Mouse (Mus musculus) cortical plate, adult 2 months (tissue): ENCODE measurements around the gene Top2b.

Experiments used
- CTCF ChIP-seq: fragments of 200-500 bp; IDR thresholded peaks from 2 replicates; pipeline ENCODE4 v1.5.1; 2011; ENCODE audit warnings: mild to moderate bottlenecking, control low read depth, low read length; ENCODE audit not compliant: insufficient read depth; ENCODE audit errors: extremely low read depth
- POLR2A ChIP-seq: fragments of 200-500 bp; IDR thresholded peaks from 2 replicates; pipeline ENCODE4 v1.6.1; 2011; ENCODE audit warnings: mild to moderate bottlenecking, low read length, control low read depth; ENCODE audit not compliant: insufficient read depth; ENCODE audit errors: extremely low read depth

- no peak for TF ChIP-seq CTCF
- no peak for TF ChIP-seq POLR2A
Observed at GRCm38 (mm10) chr14:16324394-16324793, 40.6 kb upstream of the Top2b start.
